Mouse (Mus musculus): ENCODE results near the gene Papss2. TPM values are rescaled to one million over a fixed set of nuclear protein-coding genes. Genes with fewer than 3 reads are reported as not detected.

Gene Papss2
- total RNA-seq, 2 experiments from 2014 or later, result 11.4 to 13.2 TPM

- DNase-seq, result peak; percentile 94
These were observed 116.4 kb downstream of the Papss2 start for GRCm38 (mm10) chr19:32711761-32712541.

- peak; percentile 48 for DNase-seq
These were observed 117.0 kb downstream of the Papss2 start for GRCm38 (mm10) chr19:32712588-32713042.

DNA sequence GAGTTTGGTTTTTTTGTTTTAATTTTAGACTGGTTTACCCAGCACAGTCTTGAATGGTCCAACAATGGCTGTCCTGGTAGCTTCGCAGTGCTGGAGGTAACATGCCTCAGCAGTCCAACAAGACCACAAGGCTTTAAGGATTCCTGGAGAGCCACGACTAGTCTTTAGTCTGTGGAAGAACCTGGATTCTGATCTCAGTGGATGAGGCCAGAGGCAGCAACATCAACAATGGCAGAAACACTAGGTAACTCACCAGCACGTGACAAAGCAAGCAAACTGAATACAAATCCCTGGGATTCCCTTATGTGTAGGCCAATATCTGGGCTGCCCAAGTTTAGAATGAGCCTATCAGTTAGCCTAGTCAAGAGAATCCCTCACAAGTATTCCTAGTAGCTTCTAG, 117.9 kb downstream of the Papss2 start:
- no peak for DNase-seq

GRCm38 (mm10) chr19:32715201-32715600, 119.6 kb downstream of the Papss2 start:
- peak; percentile 69 for DNase-seq

DNA sequence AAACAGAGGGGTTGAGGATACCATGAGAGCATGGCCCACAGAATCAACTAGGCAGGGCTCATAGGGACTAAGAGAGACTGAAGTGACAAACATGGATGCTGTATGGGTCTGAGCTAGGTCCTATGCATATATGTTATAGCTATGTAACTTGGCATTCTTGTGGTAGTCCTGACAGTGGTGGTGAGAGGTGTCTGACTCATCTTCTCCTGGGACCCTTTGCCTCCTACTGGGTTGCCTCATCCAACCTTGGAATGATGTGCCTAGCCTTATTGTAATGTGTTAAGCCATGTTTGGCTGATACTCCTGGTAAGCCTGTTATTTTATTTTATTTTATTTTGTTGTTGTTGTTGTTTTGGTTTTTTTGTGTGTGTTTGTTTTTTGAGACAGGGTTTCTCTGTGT, 120.1 kb downstream of the Papss2 start:
- no peak for DNase-seq

Other genes with a start within 250 kb of the Papss2 start
- 10 to 100 TPM; 51.0 to 52.7 TPM for gene Sgms1, start 206.1 kb upstream of the Papss2 start, total RNA-seq (2021)
- gene Rpl9-ps6, start 129.2 kb upstream of the Papss2 start, total RNA-seq (2021), result 10 to 100 TPM; 43.7 to 46.4 TPM
- gene Minpp1, start 110.0 kb upstream of the Papss2 start, total RNA-seq (2021), result 10 to 100 TPM; 23.0 to 25.6 TPM
- gene Atad1, start 144.0 kb downstream of the Papss2 start, total RNA-seq (2021), result 10 to 100 TPM; 42.2 to 45.2 TPM
- gene Pten, start 161.7 kb downstream of the Papss2 start, total RNA-seq (2021), result 10 to 100 TPM; 44.7 to 46.3 TPM